Mouse (Mus musculus): Measurements from ENCODE around the gene Mus81.

DNA sequence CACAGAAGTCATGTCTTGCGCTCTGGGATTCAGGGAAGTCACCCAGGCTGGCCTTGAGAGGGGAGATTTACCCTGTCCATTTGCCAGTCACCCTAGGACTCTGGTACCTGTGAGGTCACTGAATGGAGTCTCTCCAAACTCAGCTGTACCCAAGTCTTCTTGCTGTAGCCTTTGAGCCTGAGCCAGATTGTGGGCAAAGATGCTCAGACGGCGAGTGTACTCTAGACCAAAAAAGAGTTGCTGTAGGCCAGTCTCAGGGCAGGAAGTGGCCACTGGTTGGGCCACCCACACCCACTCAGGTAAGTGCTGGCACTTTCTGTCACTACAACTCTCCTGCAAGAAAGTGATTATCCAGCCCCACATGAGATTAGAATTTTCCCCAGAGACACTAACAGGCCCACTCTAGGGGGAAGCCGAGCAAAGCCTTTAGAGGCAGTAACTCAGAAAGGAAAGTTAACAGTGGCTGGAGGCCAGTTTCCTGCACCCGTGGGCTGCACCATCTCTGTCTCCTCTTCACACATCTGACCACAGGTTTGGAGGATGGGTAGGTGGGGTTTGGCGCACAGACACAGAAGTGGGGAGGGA, 21.2 kb downstream of the Mus81 start:
- TF ChIP-seq CTCF (IDR thresholded peaks at IDR 0.05; ENCODE audit: borderline replicate concordance, insufficient read depth, low read length) (no peak), POLR2A (IDR thresholded peaks at IDR 0.05; ENCODE audit: low read depth, low read length) (no peak)
